Mouse (Mus musculus) thymus, postnatal 25 days (tissue): ENCODE measurements around the gene Armc9.

Source experiments
- DNase-seq: peaks from one replicate; pipeline ENCODE4 v3.0.0; 2022

Armc9 gene

GRCm38 (mm10) chr1:86320822-86321413 lies 166.3 kb downstream of the Armc9 start:
- no peak for DNase-seq
